Mouse (Mus musculus) embryonic fibroblast, embryonic 13.5 days (primary cell): ENCODE data around the gene Nat9.

ENCODE experiments used
- CTCF ChIP-seq: IDR thresholded peaks from 2 replicates; pipeline ENCODE4 v1.5.1; 2011; ENCODE audit warnings: mild to moderate bottlenecking, control low read depth, low read length, moderate library complexity, borderline replicate concordance; ENCODE audit not compliant: insufficient read depth
- POLR2A ChIP-seq: IDR thresholded peaks from 2 replicates; pipeline ENCODE4 v1.6.1; 2011; ENCODE audit warnings: low read depth, mild to moderate bottlenecking, control low read depth, low read length, moderate library complexity

DNA sequence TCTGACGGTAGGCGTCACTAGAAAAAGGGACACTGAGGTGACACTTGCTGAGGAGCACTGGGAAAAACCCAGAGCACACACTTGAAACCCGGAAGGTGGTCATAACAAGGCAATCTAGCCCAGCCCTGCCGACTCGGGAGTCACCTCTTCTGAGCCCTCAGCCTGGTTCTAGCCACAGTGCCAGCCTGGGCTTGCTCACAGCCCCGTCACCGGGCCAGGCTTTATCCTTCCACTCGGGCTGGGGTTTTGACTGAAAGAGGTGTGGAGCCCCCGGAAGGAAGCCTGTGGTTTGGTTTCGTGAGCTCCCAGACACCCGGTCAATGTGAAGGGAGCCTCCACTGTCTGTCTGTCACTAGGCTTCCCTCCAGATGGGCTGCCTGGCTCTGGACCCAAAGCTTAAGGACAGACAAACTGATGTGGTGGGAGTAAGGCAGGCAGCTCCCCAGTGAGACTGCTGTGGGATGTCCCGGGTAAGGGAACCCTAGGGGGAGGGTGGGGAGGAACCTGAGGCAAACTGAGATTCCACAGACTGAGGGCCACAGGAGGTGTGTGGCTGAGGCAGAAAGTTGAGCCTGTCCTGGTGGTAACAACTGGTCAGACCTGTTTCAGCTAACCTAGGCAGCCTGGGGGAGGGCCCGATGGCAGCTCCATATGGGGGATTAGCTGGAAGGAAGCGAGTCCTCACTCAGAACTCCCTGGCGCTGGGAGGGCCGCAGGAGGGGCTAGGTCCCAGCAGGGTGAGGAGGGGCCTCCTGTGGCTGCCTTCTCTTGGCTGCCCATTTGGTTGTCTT, 13.9 kb downstream of the Nat9 start:
- TF ChIP-seq CTCF (no peak), POLR2A (no peak)
